Mouse (Mus musculus): Measurements from ENCODE around the gene Kansl3.

Gene Kansl3

DNA sequence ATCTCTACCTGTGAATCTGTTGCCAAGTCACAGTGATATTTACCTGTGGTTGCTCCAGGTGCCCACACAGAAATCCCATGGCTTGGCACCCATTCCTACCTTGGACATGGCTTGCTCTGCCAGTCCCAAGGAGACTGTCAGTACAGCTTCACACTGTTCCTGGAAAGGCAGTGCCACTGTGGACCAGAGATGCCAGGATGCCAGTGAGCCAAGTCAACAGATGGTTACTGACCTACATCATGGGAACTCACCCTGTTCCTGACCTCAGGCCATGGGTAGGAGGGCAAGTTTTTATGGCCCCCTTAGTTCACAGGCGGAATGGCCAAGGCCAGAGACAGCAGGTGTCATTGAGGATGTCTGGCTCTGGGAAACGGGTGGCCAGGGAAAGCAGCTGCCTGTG lies 47.8 kb downstream of the Kansl3 start:
- DNase-seq = no peak

- DNase-seq = no peak
Observed at GRCm38 (mm10) chr1:36315776-36316100, 53.2 kb downstream of the Kansl3 start.

DNA sequence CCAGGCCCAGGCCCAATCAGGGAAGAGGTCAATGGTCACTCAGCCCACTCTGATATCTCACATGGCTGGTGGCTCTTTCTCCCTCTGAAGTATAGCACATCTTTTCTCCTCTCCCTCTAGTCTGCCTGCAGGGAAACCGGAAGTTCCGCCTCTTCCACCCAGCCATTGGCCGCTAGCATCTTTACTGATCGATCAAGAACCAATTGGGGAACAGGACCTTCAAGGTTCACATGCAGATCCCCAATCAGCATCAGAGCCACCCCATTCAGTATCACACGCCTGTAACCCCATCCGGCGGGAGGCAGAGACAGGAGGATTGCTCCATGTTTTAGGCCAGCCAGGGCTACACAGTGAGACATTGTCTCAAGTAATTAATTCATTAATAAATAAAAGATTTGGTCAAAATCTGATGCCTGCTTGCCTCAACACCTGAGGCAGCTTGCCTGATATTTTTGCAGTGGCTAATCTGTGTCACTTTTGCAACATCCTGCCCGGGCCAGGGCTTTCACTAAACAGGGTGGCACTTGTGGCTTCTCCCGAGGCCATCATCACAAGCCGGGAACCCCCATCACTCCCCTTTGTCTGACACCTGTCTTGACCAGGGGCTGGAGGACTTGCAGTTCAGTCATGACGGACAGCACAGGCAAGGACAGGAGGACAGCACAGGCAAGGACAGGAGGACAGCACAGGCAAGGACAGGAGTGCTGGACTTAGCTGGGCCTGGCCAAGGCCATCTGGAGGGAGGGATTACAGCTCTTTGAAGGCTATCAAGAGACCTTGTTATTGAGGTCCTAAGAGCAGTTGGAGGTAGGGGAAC lies 53.8 kb downstream of the Kansl3 start:
- DNase-seq = no peak

DNA sequence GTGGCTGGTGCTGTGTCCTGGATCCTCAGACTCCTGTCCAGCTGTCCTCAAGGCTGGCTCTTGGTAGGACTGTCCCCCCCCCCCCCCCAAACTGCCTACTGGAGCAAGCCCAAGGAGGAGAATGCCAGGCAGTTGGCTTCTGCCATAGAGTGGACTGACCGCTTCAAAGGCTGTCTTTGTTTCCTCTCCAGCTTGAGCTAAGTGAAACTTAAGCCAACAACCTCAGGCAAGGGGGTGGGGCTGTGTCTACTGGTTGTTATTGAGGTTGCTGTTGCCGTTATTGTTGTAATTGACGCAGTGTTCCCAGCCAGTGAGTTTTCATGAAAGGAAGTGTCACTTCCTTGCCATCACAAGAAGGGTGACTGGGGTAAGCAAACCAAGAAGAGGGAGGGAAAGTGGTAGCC lies 59.5 kb downstream of the Kansl3 start:
- peak; percentile 63 to 78 for DNase-seq

DNA sequence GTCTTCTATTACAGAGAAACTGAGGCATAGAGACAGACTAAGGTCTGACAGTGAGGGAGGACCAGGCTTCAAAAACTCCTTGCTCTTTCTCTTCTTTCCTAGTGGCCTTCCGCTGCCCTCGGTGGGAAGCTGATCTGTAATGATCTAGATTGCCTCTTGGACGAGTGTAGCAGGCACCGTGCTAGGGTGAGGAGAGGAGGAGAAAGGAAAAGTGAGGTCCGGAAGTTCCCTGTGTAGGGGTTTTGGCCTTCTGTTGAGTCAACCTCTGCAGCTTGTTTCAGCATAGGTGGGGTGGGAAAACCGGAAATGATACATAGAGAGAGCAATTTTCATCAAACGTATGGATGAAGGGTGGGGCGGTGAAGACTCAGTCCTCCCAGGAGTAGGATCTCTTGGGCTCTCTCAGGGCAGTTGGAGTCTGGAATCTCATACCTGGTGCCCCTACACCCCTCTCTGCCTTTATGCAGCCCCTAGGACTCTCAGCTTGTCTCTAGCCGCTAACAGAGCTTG lies 60.0 kb downstream of the Kansl3 start:
- no peak for DNase-seq

- peak in 1 of 2 experiments; percentile 31 for DNase-seq
Observed at GRCm38 (mm10) chr1:36308451-36308901, 60.5 kb downstream of the Kansl3 start.

GRCm38 (mm10) chr1:36307495-36308280 lies 61.3 kb downstream of the Kansl3 start, which contains the start of gene Arid5a:
Gene Arid5a, plus strand, starts transcription at chr1:36307733.
- peak; percentile 88 to 90 for DNase-seq

GRCm38 (mm10) chr1:36307121-36307494 lies 61.9 kb downstream of the Kansl3 start:
- DNase-seq = no peak

DNA sequence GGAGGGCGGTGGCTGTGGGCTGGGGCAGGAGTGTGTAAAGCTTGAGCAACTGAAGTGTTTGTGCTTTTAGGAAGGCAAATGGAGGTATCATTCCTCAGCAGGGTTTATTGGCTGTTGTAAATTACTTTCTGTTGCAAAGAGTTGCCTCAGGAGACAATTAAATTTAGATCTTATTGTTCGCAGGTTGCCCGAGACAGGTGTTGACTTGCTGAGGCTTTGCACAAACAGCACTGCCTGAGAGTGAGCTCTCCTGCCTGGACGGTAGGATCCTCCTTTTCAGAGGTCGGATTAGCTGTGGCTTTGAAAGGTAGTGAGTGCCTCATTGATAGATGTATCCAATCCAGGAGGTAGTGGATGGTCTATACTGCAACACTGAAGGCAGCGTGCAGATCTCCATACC lies 62.9 kb downstream of the Kansl3 start:
- no peak for DNase-seq

DNA sequence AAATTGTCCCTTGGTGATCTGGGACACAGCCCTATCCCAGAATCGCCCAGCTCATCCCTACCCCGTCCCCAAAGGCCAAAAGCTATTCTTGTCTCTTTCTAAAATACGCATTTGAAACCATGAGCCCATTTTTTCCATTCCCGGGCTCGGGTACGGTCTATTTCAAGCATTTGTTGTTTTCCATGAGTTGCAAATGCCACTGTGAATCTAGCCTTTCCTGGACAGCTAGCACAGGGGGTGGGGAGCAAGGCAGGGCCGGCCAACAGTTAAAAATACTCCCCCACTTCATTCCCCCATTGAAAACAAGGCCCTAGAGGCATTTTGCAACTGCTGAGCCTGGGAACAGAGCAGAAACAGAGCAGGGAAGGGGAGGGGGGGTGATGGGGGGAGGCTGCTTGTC lies 64.2 kb downstream of the Kansl3 start:
- DNase-seq = no peak

DNA sequence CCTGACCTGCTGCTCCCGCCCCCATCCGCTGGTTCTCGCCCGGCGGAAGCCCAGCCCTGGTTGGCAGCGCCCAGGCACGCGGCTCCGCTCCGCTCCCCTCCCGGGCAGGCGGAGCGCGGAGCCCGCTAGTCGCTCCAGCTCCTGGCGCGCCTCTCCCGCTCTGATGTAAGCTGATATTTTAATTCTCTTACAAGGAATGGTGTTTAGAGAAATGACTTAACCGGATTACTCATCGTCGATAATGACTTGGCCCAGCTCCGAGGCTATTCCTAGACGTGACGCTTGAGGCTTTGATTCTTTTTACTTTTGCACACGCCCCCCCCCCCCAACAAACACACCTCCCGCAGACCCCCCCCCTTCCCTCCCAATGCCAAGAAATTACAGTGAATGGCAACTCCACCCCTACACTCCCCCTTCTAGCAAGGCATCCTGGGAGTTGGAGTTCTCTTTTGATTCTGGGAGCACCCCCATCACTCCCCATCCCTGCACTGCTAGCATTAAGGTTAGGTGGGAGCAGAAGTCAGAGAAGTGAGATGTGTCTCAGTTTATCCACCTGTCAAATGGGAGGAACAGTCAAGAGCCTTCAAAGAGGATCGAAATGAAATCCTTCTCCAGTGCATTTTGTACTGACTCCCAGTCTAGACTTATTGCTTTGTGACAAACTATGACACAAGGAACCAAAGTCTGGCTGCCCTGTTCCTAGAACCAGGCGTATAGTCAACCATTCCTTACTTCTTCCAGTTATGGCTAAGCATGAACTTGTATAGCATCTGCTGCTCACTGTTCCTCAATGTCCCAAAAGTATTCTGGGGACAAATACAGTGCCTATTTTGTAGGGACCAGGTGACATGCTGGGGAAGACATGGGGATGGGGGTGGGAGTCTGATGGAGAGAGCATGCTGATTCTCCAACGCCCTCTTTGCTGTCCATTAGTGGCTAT lies 65.3 kb downstream of the Kansl3 start:
- DNase-seq = peak; percentile 90 to 92

- DNase-seq = no peak
Observed at GRCm38 (mm10) chr1:36302957-36303356, 66.0 kb downstream of the Kansl3 start.

DNA sequence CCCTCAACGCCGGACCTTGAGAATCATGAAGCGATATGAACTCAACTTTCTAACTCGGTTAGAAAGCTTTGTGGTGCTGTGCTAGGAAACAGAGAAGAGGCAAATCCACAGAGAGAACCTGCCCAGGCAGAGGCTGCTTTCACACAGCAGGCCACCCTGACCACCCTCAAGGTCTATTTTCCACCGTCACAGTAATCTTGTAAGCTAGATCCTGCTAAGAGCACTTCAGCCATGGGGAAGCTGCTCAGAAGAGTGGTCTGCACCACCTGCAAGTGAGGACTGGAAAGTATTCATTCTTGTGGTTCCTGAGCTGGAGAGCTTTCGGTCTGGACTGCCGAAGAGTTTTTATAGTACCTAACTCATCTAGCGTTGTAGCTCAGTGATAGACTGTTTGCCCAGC lies 66.7 kb downstream of the Kansl3 start:
- no peak for DNase-seq

GRCm38 (mm10) chr1:36300486-36300885 lies 68.5 kb downstream of the Kansl3 start:
- no peak for DNase-seq

- no peak for DNase-seq
Observed at GRCm38 (mm10) chr1:36299676-36300075, 69.3 kb downstream of the Kansl3 start.

DNA sequence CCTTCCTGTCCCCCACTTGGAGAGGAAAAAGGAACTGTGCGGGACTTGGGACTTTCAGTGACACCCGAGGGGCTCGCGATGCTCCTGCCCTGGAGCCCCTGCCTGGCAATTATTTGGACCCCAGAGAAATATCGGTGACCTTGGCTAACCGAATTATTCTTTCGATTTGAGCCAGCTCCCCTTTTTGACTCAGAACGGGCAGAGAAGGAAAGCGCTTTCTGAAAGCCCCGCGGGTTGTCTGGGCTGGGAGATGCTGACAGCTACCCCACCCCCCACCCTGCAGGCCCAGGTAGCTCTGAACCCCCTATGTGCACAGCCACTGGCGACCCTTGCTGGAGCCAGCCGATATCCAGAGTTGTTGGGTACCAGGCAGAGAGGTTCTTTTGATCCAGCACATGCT lies 69.9 kb downstream of the Kansl3 start:
- no peak for DNase-seq

DNA sequence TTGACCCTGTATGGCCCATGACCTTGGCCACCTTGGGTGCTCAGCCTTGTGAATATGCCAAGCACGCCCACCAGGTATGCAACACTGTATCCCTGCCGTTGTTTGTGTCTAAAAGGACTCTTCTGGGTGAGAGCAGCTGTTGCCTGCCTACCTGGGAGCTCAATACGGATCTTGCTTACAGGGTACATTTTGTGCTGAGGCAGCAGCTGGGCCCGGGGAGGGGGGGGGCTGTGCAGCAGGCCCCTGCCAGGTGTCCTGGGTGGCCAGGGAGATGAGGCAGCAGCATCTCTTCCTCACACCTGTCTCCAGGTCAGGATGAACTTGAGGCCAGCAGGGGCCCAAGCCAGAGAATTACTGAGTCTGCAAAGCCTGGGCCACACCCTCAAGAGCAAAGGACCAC lies 70.9 kb downstream of the Kansl3 start:
- no peak for DNase-seq

- no peak for DNase-seq
Observed at GRCm38 (mm10) chr1:36296466-36297149, 72.4 kb downstream of the Kansl3 start.

DNA sequence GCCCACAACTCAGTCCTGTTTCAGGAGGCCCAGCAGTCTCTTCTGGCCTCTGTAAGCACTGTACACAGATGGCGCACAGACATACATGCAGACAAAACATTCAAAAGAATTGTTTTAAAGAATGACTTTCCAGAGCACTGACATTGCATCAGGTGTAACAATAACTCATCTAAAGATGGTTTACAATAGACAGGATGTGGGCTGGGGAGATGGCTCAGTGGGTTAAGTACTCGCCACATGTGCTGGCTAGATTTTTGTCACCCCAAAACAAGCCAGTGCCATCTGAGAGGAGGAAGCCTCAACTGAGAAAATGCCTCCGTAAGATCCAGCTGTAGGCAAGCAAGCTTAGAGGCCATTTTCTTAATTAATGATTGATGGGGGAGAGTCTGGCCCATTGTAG lies 74.6 kb downstream of the Kansl3 start:
- no peak for DNase-seq

DNA sequence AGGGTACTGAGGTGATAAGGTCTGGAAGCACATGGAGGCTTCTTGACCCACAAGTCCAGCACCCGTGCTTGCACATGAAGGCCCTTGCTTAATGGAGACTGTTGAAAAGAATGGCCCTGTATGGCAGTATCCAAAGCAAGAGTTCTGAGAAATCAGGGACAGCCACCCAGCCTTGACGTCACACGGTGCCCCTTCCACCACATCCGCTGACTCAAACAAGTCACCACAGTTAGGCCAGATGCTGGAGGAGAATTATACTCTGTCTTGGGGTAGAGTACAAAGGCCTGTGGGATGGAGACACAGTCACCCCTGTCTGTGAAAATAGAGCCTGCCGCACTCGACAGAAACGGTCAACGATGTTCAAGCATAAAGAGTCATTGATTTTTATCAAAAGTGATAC lies 75.5 kb downstream of the Kansl3 start:
- DNase-seq = no peak

Measured in lung, adult 18-20 months (tissue).